Comparison of ENCODE assay signal across 9 mouse cellular contexts in the genomic region with DNA sequence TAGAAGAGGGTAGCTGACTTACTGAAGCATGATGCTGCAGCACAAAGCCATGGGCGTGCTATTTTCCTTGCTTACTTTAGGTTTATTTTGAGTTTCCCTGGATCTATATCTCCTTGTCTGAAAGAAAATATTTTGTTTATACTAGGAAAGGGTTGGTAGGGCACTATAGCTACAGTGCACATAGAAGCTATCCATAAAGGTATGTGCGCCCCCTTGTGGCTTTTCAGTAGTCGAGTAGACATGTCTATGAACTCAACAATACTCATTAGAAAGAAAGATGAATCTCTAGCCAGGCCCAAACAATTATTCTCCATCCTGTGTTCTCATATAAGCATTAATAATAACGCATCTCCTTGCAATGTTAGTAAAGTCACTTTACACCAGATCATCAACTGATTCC.
DNase-seq lines count a peak whose midpoint lies in the region; ATAC-seq and TF ChIP-seq lines count a peak whose summit lies in the region.
"Had no signal": no experiment of that assay in that cellular context is flagged by ENCODE, and none has a peak within 500 bp of the region (broad histone marks: within the 10 kb centered on the region; RNA-seq: fewer than 3 reads in every experiment).

No protein-coding gene starts in this region.

- DNase-seq in A20 (ENCODE audit: low read depth, low spot score) (peak; percentile 67), NIH3T3 (ENCODE audit: low read depth) (peak; percentile 62)
- peak; percentile 57 for DNase-seq in kidney, postnatal 14 days
- DNase-seq in liver, embryonic 13.5 days, result no peak
- peak; percentile 25 to 37 for DNase-seq in thymus, postnatal 36 days

- H3K4me3 ChIP-seq in cortical plate, adult 2 months (ENCODE audit: insufficient read depth, low read length), result no peak overlapping the region
- no peak overlapping the region for H3K4me3 ChIP-seq in heart, embryonic 16.5 days (ENCODE audit: low read length)
- H3K4me3 ChIP-seq in liver, embryonic 13.5 days (replicated peaks), result no peak overlapping the region
- H3K4me3 ChIP-seq in neural tube, embryonic 13.5 days, result no peak overlapping the region
- H3K4me3 ChIP-seq: erythroblast, embryonic 14.5 days had no signal

- H3K4me2 ChIP-seq in heart, embryonic 16.5 days (ENCODE audit: low read depth, low read length), result no peak overlapping the region
- no peak overlapping the region for H3K4me2 ChIP-seq in liver, embryonic 13.5 days
- no peak overlapping the region for H3K4me2 ChIP-seq in neural tube, embryonic 13.5 days

- H3K9me3 ChIP-seq in heart, embryonic 16.5 days (replicated peaks; ENCODE audit: control insufficient read depth, low read length), result no peaks in the 10 kb centered on the region
- no peaks in the 10 kb centered on the region for H3K9me3 ChIP-seq in liver, embryonic 13.5 days (replicated peaks)
- no peaks in the 10 kb centered on the region for H3K9me3 ChIP-seq in neural tube, embryonic 13.5 days

- TF ChIP-seq CTCF in cortical plate, adult 2 months (IDR thresholded peaks at IDR 0.05; ENCODE audit: extremely low read depth, insufficient read depth, low read length), result peak; percentile 18; the same call in 1 of the 2 replicates

- 4% methylated on average over 4 of the region's 4 CpGs for WGBS in heart, embryonic 16.5 days
- 3% methylated on average over 4 of the region's 4 CpGs for WGBS in liver, embryonic 13.5 days (ENCODE audit: insufficient replicate concordance)
- WGBS in neural tube, embryonic 13.5 days, result 9% methylated on average over 4 of the region's 4 CpGs

- H3K9ac ChIP-seq in heart, embryonic 16.5 days (ENCODE audit: low read length), result no peak overlapping the region
- H3K9ac ChIP-seq in liver, embryonic 13.5 days, result no peak overlapping the region
- no peak overlapping the region for H3K9ac ChIP-seq in neural tube, embryonic 13.5 days

- TF ChIP-seq POLR2A in cortical plate, adult 2 months (IDR thresholded peaks at IDR 0.05; ENCODE audit: extremely low read depth, insufficient read depth, low read length), result no peak

- no peaks in the 10 kb centered on the region for H3K27me3 ChIP-seq in heart, embryonic 16.5 days (ENCODE audit: control insufficient read depth, insufficient read depth, low read length)
- H3K27me3 ChIP-seq in liver, embryonic 13.5 days, result no peaks in the 10 kb centered on the region
- H3K27me3 ChIP-seq in neural tube, embryonic 13.5 days, result no peaks in the 10 kb centered on the region

- no peaks in the 10 kb centered on the region for H3K36me3 ChIP-seq in heart, embryonic 16.5 days (ENCODE audit: control insufficient read depth, insufficient read depth)
- no peaks in the 10 kb centered on the region for H3K36me3 ChIP-seq in liver, embryonic 13.5 days
- H3K36me3 ChIP-seq in neural tube, embryonic 13.5 days, result no peaks in the 10 kb centered on the region

- 0 out of 2 replicates have a peak, but pooled peaks have one; percentile 63 for ATAC-seq in heart, embryonic 16.5 days (replicated peaks; ENCODE audit: extremely low read depth, insufficient read depth, low FRiP score)
- ATAC-seq in liver, embryonic 13.5 days (ENCODE audit: low read depth), result peak; percentile 45; the same call in 1 of the 2 replicates
- ATAC-seq in neural tube, embryonic 13.5 days (ENCODE audit: low read depth), result peak; percentile 96

- no peaks in the 10 kb centered on the region; the same call in 1 of the 2 replicates for H3K4me1 ChIP-seq in cortical plate, adult 2 months (ENCODE audit: control insufficient read depth, insufficient read depth, low read length)
- H3K4me1 ChIP-seq in heart, embryonic 16.5 days (ENCODE audit: control insufficient read depth, insufficient read depth, low read length), result no peaks in the 10 kb centered on the region
- no peaks in the 10 kb centered on the region for H3K4me1 ChIP-seq in liver, embryonic 13.5 days (replicated peaks)
- peaks cover 5% of the 10 kb centered on the region; the same call in 1 of the 2 replicates for H3K4me1 ChIP-seq in neural tube, embryonic 13.5 days (replicated peaks)

- H3K27ac ChIP-seq in cortical plate, adult 2 months (ENCODE audit: insufficient read depth, low read length), result no peak overlapping the region
- no peak overlapping the region for H3K27ac ChIP-seq in heart, embryonic 16.5 days (ENCODE audit: low read length)
- no peak overlapping the region for H3K27ac ChIP-seq in liver, embryonic 13.5 days
- no peak overlapping the region for H3K27ac ChIP-seq in neural tube, embryonic 13.5 days (replicated peaks)

Comparison
In these comparisons a context has a peak if more than half of its experiments do, and no peak if none do; other contexts are left out.
1. ATAC-seq: peak in every context shown above with its lines; median percentile 96 in neural tube, embryonic 13.5 days; 63 in heart, embryonic 16.5 days; 45 in liver, embryonic 13.5 days.